Mouse (Mus musculus) forebrain, postnatal 0 days (tissue): ENCODE measurements around the gene Ifnk. TPM values are rescaled to one million over a fixed set of nuclear protein-coding genes. Genes with fewer than 3 reads are reported as not detected.

ENCODE experiments used
- ATAC-seq: fragments of 200-750 bp; cut with Nextera tagmentation; 2 replicates; pipeline ENCODE4 v1.8.0; 2017; ENCODE audit warnings: mild to moderate bottlenecking, moderate library complexity
- DNase-seq: peaks from one replicate; pipeline ENCODE4 v3.0.0-alpha.2; 2015
- H3K27ac ChIP-seq: fragments of 300-500 bp; sonication (generic); 2 replicates; pipeline ENCODE4 v1.5.1; 2014; ENCODE audit warnings: low read depth, mild to moderate bottlenecking, antibody characterized with exemption, low read length, moderate library complexity, mixed read lengths
- H3K27me3 ChIP-seq: fragments of 300-500 bp; sonication (generic); 2 replicates; pipeline ENCODE4 v1.6.1; 2014; ENCODE audit warnings: mild to moderate bottlenecking, low read length, mixed read lengths; ENCODE audit not compliant: insufficient read depth
- H3K36me3 ChIP-seq: fragments of 300-500 bp; sonication (generic); 2 replicates; pipeline ENCODE4 v1.6.1; 2014; ENCODE audit warnings: mild to moderate bottlenecking, moderate library complexity; ENCODE audit not compliant: insufficient read depth
- H3K4me1 ChIP-seq: fragments of 300-500 bp; sonication (generic); 2 replicates; pipeline ENCODE4 v1.6.1; 2014; ENCODE audit warnings: antibody characterized with exemption; ENCODE audit not compliant: insufficient read depth
- H3K4me2 ChIP-seq: fragments of 300-500 bp; sonication (generic); 2 replicates; pipeline ENCODE4 v1.6.1; 2014; ENCODE audit warnings: low read depth, mild to moderate bottlenecking, moderate library complexity
- H3K4me3 ChIP-seq: fragments of 300-500 bp; sonication (generic); 2 replicates; pipeline ENCODE4 v1.5.1; 2014; ENCODE audit warnings: low read depth, low read length, mixed read lengths
- H3K9ac ChIP-seq: fragments of 300-500 bp; sonication (generic); 2 replicates; pipeline ENCODE4 v1.6.1; 2014; ENCODE audit warnings: mild to moderate bottlenecking
- H3K9me3 ChIP-seq: fragments of 300-500 bp; sonication (generic); 2 replicates; pipeline ENCODE4 v1.6.1; 2016; ENCODE audit warnings: low read length
- CTCF ChIP-seq: sonication (generic); IDR thresholded peaks from 2 replicates; pipeline ENCODE4 v1.5.1; 2016; ENCODE audit warnings: antibody characterized with exemption, control low read depth, low read depth
- WGBS: fragments of 180-500 bp; shearing (Covaris S2); extraction: QIAGEN DNeasy Blood & Tissue Kit; methylation state at CpG from one replicate; pipeline ENCODE4 v1.1.7; 2014; 5-methylcytosine and 5-hydroxymethylcytosine counted together
- polyA plus RNA-seq: library from polyadenylated mRNA; unstranded; fragments of >200 nt; fragmentation: Nextera tagmentation; extraction: Ambion mirVana; gene quantifications from 2 replicates; pipeline ENCODE4 v1.2.1, GENCODE M21; 2015
- total RNA-seq: library from RNA; depleted of rRNA; stranded (reverse); fragments of >200 nt; gene quantifications from 2 replicates; pipeline ENCODE4 v1.2.3, GENCODE M21; 2014

Gene Ifnk
- total and polyA plus RNA-seq, 2 experiments from 2014 or later, result not detected

DNA sequence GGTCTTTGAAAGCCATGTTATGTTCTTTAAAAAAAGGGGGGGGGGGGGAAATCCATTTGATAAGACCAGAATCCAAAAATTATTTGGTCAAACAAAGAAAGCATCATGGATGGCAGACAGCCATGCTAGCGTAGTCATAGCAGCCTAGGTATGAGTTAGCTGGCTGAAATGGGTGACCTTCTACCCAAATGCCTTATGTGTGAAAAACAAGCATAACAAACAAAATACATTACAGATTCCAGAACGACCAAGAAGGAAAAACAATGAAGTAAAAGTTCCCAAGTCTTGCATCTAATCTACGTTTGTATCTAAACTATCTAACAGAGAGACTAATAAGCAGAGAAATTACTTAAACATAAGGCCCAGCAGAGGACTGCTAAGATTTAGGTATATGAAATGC lies 1.1 kb upstream of the Ifnk start:
- H3K4me3 ChIP-seq, result no peak overlapping the region
- H3K4me2 ChIP-seq, result no peak overlapping the region
- no peak overlapping the region for H3K27ac ChIP-seq
- H3K36me3 ChIP-seq, result no peaks in the 10 kb centered on the region
- no peaks in the 10 kb centered on the region for H3K4me1 ChIP-seq
- H3K27me3 ChIP-seq, result no peaks in the 10 kb centered on the region
- DNase-seq, result no peak
- TF ChIP-seq CTCF, result no peak
- no peak for ATAC-seq
- no peaks in the 10 kb centered on the region for H3K9me3 ChIP-seq
- no peak overlapping the region for H3K9ac ChIP-seq
- WGBS, result 87% methylated on average over 3 of the region's 3 CpGs

DNA sequence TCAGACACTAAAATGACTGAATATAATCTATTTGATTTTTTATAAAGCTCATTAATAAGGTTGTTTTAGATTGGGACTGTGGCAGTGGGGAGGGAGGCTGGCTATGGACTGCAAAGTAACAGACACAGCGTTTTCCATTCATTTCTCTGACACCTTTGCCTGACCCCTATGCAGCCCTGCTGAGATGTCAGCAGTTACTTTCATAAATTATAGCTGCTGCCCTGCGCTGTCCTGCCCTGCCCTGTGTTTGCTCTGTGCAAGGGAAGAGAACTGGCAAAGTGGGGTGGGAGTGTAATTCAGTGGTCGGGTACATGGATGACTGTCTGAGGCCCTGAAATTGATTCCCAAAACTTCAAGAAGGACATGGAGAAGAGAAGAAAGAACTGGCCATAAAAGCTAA lies 2.2 kb downstream of the Ifnk start:
- WGBS, result 58% methylated on average over 3 of the region's 3 CpGs
- DNase-seq, result no peak
- H3K9me3 ChIP-seq, result no peaks in the 10 kb centered on the region
- no peak overlapping the region for H3K4me2 ChIP-seq
- no peak overlapping the region for H3K9ac ChIP-seq
- no peaks in the 10 kb centered on the region for H3K36me3 ChIP-seq
- H3K27ac ChIP-seq, result no peak overlapping the region
- no peak for ATAC-seq
- H3K4me3 ChIP-seq, result no peak overlapping the region
- peaks cover 8% of the 10 kb centered on the region; the same call in 1 of the 2 replicates for H3K27me3 ChIP-seq
- TF ChIP-seq CTCF, result no peak
- H3K4me1 ChIP-seq, result peaks cover 5% of the 10 kb centered on the region; the same call in 1 of the 2 replicates

DNA sequence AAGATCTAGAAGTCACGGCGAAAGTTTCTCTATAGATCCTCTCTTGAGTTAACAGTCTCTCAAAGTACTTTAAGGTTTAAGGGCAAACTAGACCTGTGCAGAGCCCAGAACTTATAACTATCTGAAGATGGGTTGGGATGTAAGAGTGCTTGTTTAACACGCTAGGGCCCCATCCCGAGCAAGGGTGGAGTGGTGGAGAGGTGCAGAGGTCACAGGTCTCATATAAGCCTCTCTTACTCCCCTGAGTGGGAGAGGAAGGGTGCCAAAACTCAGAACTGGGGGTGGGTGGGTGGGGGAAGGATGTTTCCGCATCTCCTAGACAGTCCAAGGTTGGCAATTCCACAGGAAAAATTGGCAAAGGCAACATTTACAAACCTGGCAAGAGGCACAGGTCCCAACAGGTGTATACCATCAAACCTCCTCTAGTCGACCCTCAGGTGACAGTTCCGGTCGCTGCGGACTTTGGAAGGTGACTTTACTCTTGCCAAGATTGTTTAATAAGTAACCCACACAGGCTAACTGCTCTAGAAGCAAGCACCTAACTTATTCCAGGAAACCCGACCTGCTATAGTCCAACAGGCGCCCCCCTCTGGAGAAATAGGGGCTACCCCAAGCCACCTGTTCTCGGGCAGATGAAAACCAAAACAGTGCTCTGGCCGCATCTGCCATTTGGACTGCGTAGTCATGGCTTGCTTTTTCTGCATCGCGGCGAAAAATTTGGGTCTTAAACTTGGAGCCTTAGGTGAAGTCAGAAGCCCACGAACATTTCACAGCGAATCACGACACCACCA lies 3.5 kb downstream of the Ifnk start:
- TF ChIP-seq CTCF, result peak; percentile 25; the same call in 1 of the 2 replicates
- no peak for ATAC-seq
- H3K4me2 ChIP-seq, result peak overlapping the region; percentile 94
- peak overlapping the region; percentile 55 for H3K4me3 ChIP-seq
- peak overlapping the region; percentile 45; the same call in 1 of the 2 replicates for H3K9ac ChIP-seq
- peaks cover 5% of the 10 kb centered on the region; the same call in 1 of the 2 replicates for H3K4me1 ChIP-seq
- peaks cover 8% of the 10 kb centered on the region; the same call in 1 of the 2 replicates for H3K27me3 ChIP-seq
- 27% methylated on average over 20 of the region's 20 CpGs for WGBS
- H3K9me3 ChIP-seq, result no peaks in the 10 kb centered on the region
- no peak for DNase-seq
- H3K36me3 ChIP-seq, result no peaks in the 10 kb centered on the region
- H3K27ac ChIP-seq, result no peak overlapping the region

DNA sequence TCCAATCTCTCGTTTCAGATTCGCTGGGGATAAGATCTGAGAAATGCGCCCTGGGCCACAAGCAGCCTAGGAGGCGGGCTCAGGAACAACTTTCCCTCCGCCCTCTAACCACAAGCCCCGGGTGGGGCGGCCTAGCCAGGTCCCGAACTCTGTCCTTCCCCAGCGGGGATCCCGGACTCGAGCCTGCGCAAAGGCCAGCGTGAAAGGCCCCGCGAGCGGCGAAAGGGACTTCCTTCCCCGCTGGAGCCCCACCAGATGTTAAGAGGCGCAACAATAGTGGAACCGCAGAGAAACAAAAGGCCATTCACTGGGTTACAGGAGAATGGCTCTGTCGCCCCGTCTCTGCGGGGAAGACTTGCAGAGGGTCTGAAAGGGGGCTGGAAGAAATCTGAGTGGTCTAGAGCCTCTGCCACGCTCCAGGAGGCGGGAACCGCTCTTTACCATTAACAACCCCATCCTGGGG lies 4.3 kb downstream of the Ifnk start:
- Histone ChIP-seq H3K9me3 (no peaks in the 10 kb centered on the region), H3K4me3 (peak overlapping the region; percentile 55), H3K27me3 (peaks cover 8% of the 10 kb centered on the region; the same call in 1 of the 2 replicates), H3K36me3 (no peaks in the 10 kb centered on the region), H3K4me2 (peak overlapping the region; percentile 94), H3K9ac (peak overlapping the region; percentile 45), H3K27ac (0 out of 2 replicates have a peak overlapping the region, but pooled peaks have one; percentile 41), H3K4me1 (peaks cover 5% of the 10 kb centered on the region; the same call in 1 of the 2 replicates)
- DNase-seq (peak; percentile 9), ATAC-seq (peak; percentile 54)
- no peak for TF ChIP-seq CTCF
- under 1% methylated on average over 26 of the region's 26 CpGs for WGBS

DNA sequence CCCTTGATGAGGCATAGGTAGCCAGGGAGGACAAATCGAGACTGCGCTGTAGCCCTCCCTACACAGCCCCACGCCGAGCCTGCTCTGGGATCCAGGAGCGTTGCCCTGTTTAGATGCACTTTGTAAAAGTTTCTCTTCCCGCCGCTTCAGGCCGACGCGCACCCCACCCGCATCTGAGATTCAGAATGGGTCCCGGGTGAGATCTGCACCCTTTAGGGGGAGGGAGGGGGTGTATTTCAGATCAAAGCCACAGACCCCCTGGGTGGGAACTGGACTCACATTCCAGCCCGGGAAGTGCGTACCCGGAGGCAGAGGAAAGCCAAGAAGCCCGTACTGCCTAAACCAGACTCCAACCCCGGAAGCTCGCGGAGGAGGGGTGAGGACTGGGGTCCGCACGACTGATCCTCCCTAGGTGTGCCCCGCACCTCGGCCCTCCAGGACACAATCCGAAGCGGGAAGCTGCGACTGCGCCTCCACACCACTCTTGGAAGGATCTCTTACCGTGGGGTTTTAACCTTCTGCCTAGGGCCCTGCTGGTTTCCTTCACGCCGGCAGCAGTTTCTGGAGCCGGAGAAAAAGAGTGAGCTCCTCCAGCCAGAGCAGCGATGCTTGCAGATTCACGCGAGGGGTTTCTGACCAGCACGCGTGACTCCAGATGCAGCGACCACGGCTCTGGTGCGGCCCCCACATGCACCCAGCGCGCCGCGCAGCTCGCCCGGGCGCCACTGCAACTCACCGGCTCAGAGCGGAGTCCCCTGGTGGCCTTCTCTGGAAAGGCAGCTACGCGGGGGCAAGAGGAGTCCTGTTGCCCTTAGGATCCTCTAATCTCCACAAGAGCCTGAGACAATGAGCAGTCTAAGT lies 5.1 kb downstream of the Ifnk start, which contains the start of gene Mob3b:
TSS of gene Mob3b (minus strand) at position 734 of the 861 bp plus-strand sequence.
- Histone ChIP-seq H3K27ac (peak within 1 kb of the TSS; percentile 51; the same call in 1 of the 2 replicates), H3K36me3 (no peaks in the 10 kb centered on the region), H3K27me3 (peaks cover 8% of the 10 kb centered on the region; the same call in 1 of the 2 replicates), H3K4me1 (peaks cover 5% of the 10 kb centered on the region; the same call in 1 of the 2 replicates), H3K4me3 (peak within 1 kb of the TSS; percentile 55), H3K9ac (peak within 1 kb of the TSS; percentile 45), H3K9me3 (no peaks in the 10 kb centered on the region), H3K4me2 (peak within 1 kb of the TSS; percentile 94)
- peak; percentile 93 for TF ChIP-seq CTCF
- WGBS, result 1% methylated on average over 50 of the region's 50 CpGs
- ATAC-seq (peak; percentile 94), DNase-seq (peak; percentile 81)

DNA sequence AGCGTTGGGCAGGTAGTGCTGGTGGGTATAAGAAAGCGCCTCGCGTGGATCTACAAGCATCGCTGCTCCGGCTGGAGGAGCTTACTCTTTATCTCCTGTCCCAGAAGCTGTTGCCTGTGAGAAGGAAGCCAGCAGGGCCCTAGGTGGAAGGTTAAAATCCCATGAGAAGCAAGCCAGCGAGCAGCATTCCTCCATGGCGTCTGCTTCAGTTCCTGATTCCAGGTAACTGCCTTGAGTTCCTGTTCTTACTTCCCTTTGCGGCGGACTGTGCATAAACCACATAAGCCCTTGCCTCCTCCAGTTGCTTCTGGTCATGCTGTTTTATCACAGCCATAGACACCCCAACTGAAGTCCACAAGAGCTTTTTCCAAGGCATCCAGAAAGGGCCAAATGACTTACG lies 6.0 kb downstream of the Ifnk start:
- no peak overlapping the region for H3K4me3 ChIP-seq

More for the DNA sequence above, 6.0 kb downstream of the Ifnk start:
- H3K9ac ChIP-seq, result no peak overlapping the region
- H3K9me3 ChIP-seq, result no peaks in the 10 kb centered on the region
- no peak for TF ChIP-seq CTCF
- no peak overlapping the region for H3K27ac ChIP-seq
- DNase-seq, result no peak
- H3K4me2 ChIP-seq, result no peak overlapping the region; the same call in 1 of the 2 replicates
- ATAC-seq, result no peak
- H3K36me3 ChIP-seq, result no peaks in the 10 kb centered on the region
- H3K27me3 ChIP-seq, result peaks cover 8% of the 10 kb centered on the region; the same call in 1 of the 2 replicates
- H3K4me1 ChIP-seq, result peaks cover 5% of the 10 kb centered on the region; the same call in 1 of the 2 replicates
- 65% methylated on average over 11 of the region's 11 CpGs for WGBS
